Mouse (Mus musculus) liver, embryonic 13.5 days (tissue): ENCODE measurements around the gene Prkca. TPM values are rescaled to one million over a fixed set of nuclear protein-coding genes. Genes with fewer than 3 reads are reported as not detected.

Source experiments
- ATAC-seq: fragments of 200-750 bp; cut with Nextera tagmentation; 2 replicates; pipeline ENCODE4 v1.8.0; 2017; ENCODE audit warnings: low read depth, mild to moderate bottlenecking, moderate number of reproducible peaks, moderate library complexity
- DNase-seq: peaks from one replicate; pipeline ENCODE4 v3.0.0; 2022
- H3K27ac ChIP-seq: fragments of 300-500 bp; sonication (generic); 2 replicates; pipeline ENCODE4 v1.5.1; 2015; ENCODE audit warnings: moderate library complexity, mild to moderate bottlenecking, inconsistent platforms
- H3K27me3 ChIP-seq: fragments of 300-500 bp; sonication (generic); 2 replicates; pipeline ENCODE4 v1.6.1; 2015; ENCODE audit warnings: mild to moderate bottlenecking, inconsistent platforms
- H3K36me3 ChIP-seq: fragments of 300-500 bp; sonication (generic); 2 replicates; pipeline ENCODE4 v1.6.1; 2015; ENCODE audit warnings: mild to moderate bottlenecking, inconsistent platforms
- H3K4me1 ChIP-seq: fragments of 300-500 bp; sonication (generic); replicated peaks from 2 replicates; pipeline ENCODE4 v1.6.1; 2015; ENCODE audit warnings: inconsistent platforms
- H3K4me2 ChIP-seq: fragments of 300-500 bp; sonication (generic); 2 replicates; pipeline ENCODE4 v1.6.1; 2015; ENCODE audit warnings: inconsistent platforms, mild to moderate bottlenecking, moderate library complexity
- H3K4me3 ChIP-seq: fragments of 300-500 bp; sonication (generic); replicated peaks from 2 replicates; pipeline ENCODE4 v1.5.1; 2015; ENCODE audit warnings: mild to moderate bottlenecking, inconsistent platforms
- H3K9ac ChIP-seq: fragments of 300-500 bp; sonication (generic); 2 replicates; pipeline ENCODE4 v1.6.1; 2015; ENCODE audit warnings: mild to moderate bottlenecking, inconsistent platforms
- H3K9me3 ChIP-seq: fragments of 300-500 bp; sonication (generic); replicated peaks from 2 replicates; pipeline ENCODE4 v1.6.1; 2016; ENCODE audit warnings: inconsistent platforms
- WGBS: fragments of 180-500 bp; shearing (Covaris S2); methylation state at CpG from one replicate; pipeline ENCODE4 v1.1.7; 2015; ENCODE audit not compliant: insufficient replicate concordance; 5-methylcytosine and 5-hydroxymethylcytosine counted together
- polyA plus RNA-seq: library from polyadenylated mRNA; unstranded; fragments of >200 nt; fragmentation: Nextera tagmentation; extraction: Ambion mirVana; gene quantifications from 2 replicates; pipeline ENCODE4 v1.2.1, GENCODE M21; 2015

The Prkca gene
- polyA plus RNA-seq, 1 experiment from 2014 or later, result 1.9 TPM

DNA sequence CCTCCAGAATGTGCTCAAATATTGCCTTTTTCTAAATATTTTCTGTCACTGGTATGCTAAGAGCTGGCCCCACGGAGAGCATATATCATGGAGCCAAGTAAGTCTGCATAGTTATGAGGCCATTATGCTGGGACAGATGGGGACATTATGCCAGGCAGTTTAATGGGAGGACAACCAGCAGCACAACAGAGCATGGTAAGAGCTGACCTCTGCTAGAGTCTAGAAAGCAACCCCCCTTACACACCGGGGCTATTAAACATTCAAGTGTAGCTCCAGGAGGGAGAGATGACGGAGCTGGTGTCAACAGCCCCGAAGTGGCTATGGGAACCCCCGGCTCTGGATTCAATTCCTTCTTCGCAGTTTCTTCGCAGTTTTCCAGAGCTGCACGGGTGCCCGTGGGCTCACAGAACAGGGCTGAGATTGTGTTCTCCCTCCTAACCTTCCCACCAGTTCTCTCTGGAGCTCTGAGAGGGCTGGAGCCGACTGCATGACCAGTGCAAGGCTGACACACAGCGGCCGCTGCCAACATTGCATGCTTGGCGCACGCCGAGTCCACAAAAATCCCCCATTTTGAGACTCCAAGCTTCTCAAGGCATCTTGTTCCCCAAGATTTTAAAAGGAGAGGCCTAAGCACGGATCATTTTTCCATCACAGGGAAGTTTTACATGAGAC lies 361.4 kb downstream of the Prkca start:
- Histone ChIP-seq H3K27me3 (no peaks in the 10 kb centered on the region), H3K9me3 (no peaks in the 10 kb centered on the region), H3K4me3 (no peak overlapping the region), H3K4me2 (no peak overlapping the region), H3K36me3 (no peaks in the 10 kb centered on the region), H3K9ac (no peak overlapping the region), H3K27ac (no peak overlapping the region), H3K4me1 (peaks cover 26% of the 10 kb centered on the region)
- 49% methylated on average over 16 of the region's 16 CpGs for WGBS
- ATAC-seq (no peak), DNase-seq (no peak)

DNA sequence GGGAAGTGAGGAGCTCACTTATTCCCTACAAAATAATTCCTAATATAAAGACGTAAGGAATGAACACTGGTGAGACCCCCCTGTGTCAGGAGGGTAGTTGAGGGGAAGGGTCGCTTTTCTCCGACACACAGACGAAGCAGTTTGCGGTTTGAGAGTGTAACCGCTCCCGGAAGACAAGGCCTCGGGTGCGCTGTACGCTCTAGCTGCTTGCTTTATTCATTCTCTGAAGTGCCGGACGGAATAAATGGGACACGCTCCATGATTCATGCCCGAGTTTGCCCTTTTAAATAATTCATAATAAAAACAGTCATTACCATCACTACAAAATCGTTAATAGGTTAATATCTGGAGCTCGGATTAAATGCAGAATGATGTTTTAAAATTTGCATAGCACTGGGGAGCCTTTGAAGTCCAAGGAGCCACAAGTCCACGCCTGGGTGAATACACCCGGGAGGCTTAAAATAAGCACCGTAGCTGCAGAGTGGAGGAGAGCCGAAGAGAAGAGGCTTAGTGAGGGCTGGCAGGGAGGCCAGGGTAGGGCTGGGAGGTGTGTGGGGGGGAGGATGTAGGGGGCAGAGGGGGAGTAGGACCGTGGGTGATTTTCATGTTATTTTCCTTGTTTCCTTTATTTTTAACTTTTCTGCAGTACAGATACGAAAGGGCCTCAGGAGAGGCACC lies 364.1 kb downstream of the Prkca start:
- WGBS, result 74% methylated on average over 22 of the region's 22 CpGs
- ATAC-seq, result no peak
- no peak overlapping the region for H3K4me3 ChIP-seq
- no peak overlapping the region for H3K9ac ChIP-seq
- H3K9me3 ChIP-seq, result no peaks in the 10 kb centered on the region
- H3K27me3 ChIP-seq, result no peaks in the 10 kb centered on the region
- H3K4me1 ChIP-seq, result 0 out of 2 replicates have a peak, but pooled peaks cover 7% of the 10 kb centered on the region
- no peaks in the 10 kb centered on the region for H3K36me3 ChIP-seq
- no peak overlapping the region for H3K27ac ChIP-seq
- no peak for DNase-seq
- no peak overlapping the region for H3K4me2 ChIP-seq

DNA sequence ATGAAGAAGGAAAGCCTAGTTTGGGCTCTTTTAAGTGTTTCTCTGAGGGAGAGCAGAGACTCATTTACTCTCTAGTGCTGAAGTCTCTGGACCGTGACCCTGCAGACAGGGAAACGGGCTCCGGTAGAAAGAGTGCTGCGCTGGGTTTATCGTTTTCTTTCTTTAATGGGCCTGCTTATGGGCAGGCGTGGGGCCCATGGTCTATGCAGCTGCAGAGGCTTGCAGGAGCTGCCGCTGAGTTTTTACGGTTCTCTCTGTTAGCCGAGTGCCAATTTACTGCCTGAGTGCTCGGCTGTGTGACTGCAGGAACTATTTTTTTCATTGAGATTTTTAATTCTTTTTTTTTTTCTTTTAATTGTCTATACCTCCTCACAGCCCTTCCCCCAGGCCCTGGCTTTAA lies 373.8 kb downstream of the Prkca start:
- no peaks in the 10 kb centered on the region for H3K36me3 ChIP-seq
- peaks cover 3% of the 10 kb centered on the region; the same call in 1 of the 2 replicates for H3K4me1 ChIP-seq
- H3K9me3 ChIP-seq, result no peaks in the 10 kb centered on the region
- H3K27me3 ChIP-seq, result no peaks in the 10 kb centered on the region
- no peak overlapping the region for H3K4me3 ChIP-seq
- H3K4me2 ChIP-seq, result no peak overlapping the region
- no peak overlapping the region for H3K9ac ChIP-seq
- DNase-seq (no peak), ATAC-seq (no peak)
- WGBS, result 82% methylated on average over 10 of the region's 10 CpGs
- H3K27ac ChIP-seq, result no peak overlapping the region

DNA sequence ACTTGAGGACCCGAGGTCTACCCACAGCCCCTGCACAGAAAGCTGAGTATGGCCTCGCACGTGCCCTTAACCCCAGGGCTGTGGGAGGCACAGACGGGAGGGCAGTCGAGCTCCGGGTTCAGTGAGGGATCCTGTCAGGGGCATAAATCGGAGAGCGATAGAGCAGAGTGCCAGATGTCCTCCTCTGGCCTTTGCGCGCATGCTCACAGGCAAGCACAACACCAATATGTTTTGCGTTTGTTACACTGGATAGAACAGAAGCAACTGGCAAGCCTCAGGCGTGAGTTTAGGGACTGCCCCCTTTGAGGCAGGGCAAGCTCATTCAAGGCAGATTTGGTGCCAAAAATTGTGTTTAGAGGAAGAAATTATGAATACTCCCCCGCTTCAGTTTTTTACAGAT lies 375.6 kb downstream of the Prkca start:
- 74% methylated on average over 13 of the region's 13 CpGs for WGBS
- Histone ChIP-seq H3K27me3 (no peaks in the 10 kb centered on the region), H3K9ac (no peak overlapping the region), H3K36me3 (no peaks in the 10 kb centered on the region), H3K4me2 (no peak overlapping the region), H3K4me1 (peaks cover 3% of the 10 kb centered on the region; the same call in 1 of the 2 replicates), H3K4me3 (no peak overlapping the region), H3K27ac (no peak overlapping the region), H3K9me3 (no peaks in the 10 kb centered on the region)
- ATAC-seq (no peak), DNase-seq (no peak)

DNA sequence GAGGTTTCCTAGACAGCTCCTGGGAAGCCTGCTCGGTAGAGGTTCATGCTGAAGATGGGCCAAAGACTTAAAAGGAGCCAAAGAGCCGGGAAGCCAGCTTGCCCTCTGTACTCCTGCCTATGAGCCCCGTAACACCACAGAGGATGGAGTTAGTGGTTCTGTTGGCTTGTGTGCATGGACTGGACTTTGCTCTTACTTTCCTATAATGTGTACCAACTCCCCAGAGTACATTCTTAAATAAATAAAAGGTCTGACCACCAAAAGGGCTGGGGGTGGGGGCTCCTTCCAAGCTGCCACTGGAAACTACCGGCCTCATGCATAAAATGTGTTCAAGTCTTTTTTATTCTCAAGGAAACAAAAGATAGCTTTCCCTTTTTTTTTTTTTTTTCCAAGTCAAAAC lies 377.5 kb downstream of the Prkca start:
- H3K4me1 ChIP-seq, result peaks cover 3% of the 10 kb centered on the region; the same call in 1 of the 2 replicates
- no peaks in the 10 kb centered on the region for H3K27me3 ChIP-seq
- no peak overlapping the region for H3K4me2 ChIP-seq
- H3K9ac ChIP-seq, result no peak overlapping the region
- no peaks in the 10 kb centered on the region for H3K9me3 ChIP-seq
- no peaks in the 10 kb centered on the region for H3K36me3 ChIP-seq
- DNase-seq (no peak), ATAC-seq (peak; percentile 58)
- H3K4me3 ChIP-seq, result no peak overlapping the region
- WGBS, result 64% methylated on average over 4 of the region's 4 CpGs
- H3K27ac ChIP-seq, result no peak overlapping the region

DNA sequence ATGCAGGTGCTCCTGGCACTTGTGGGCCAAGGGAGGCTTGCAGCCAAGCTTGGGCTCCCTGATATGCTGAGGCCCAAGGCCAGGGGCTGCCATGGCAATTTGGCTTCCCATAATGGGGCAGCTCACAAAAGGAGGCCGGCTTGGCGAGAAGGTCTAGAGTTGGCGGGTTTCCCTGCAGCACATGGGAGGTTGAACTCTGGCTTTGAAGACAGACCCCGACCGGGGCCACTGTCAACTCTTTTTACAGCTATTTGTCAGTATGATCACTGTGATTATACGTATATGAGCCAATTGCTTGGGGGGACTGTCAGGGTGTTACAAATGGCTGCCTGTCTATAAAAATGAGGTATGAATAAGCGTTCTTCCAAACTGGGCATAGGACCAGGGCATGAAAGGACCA lies 378.3 kb downstream of the Prkca start:
- Histone ChIP-seq H3K4me1 (peaks cover 3% of the 10 kb centered on the region; the same call in 1 of the 2 replicates), H3K9ac (no peak overlapping the region), H3K4me3 (no peak overlapping the region), H3K27ac (no peak overlapping the region), H3K4me2 (no peak overlapping the region), H3K27me3 (no peaks in the 10 kb centered on the region), H3K36me3 (no peaks in the 10 kb centered on the region), H3K9me3 (no peaks in the 10 kb centered on the region)
- ATAC-seq, result no peak
- 83% methylated on average over 7 of the region's 7 CpGs for WGBS
- DNase-seq, result no peak

DNA sequence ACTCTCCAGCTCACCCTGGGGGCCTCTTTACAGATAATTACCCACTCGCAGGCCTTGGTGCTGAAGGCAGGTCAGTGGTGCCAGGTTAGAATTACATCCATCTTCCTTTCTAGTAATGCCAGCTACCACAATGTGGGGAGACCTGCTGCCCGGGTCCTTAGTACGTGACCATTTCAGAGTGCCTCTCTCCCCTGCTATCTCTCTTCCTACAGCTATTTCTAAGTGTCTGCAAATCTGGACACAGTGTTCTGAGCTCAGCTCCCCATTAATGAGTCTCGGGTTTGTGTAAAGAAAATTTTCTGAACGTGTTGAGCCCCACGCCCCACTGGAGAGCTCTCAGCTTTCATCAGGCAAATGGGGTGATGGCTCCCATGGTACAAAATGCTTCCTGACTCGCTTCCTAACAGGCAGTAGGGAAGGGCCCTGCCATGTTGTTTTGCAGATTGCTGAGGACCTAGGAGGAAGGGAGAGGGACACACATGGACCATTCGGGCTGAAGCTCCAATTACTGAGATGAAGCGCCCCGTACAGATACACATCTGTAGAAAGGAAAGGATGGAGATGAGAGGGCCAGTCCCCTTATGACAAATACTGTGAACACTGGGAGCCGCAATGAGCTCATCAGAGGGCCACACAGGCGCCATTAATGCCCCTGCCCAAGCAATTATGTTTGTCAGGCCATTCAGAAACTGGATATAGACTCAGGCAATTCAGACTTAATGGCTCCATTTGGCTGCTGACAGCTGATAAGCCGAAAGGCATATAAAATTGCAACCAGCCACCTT lies 386.0 kb downstream of the Prkca start:
- Histone ChIP-seq H3K4me3 (no peak overlapping the region), H3K36me3 (peaks cover 5% of the 10 kb centered on the region; the same call in 1 of the 2 replicates), H3K27me3 (no peaks in the 10 kb centered on the region), H3K9me3 (no peaks in the 10 kb centered on the region), H3K27ac (no peak overlapping the region), H3K4me2 (no peak overlapping the region), H3K9ac (no peak overlapping the region), H3K4me1 (no peaks in the 10 kb centered on the region)
- WGBS, result 70% methylated on average over 13 of the region's 13 CpGs
- ATAC-seq (no peak), DNase-seq (no peak)

DNA sequence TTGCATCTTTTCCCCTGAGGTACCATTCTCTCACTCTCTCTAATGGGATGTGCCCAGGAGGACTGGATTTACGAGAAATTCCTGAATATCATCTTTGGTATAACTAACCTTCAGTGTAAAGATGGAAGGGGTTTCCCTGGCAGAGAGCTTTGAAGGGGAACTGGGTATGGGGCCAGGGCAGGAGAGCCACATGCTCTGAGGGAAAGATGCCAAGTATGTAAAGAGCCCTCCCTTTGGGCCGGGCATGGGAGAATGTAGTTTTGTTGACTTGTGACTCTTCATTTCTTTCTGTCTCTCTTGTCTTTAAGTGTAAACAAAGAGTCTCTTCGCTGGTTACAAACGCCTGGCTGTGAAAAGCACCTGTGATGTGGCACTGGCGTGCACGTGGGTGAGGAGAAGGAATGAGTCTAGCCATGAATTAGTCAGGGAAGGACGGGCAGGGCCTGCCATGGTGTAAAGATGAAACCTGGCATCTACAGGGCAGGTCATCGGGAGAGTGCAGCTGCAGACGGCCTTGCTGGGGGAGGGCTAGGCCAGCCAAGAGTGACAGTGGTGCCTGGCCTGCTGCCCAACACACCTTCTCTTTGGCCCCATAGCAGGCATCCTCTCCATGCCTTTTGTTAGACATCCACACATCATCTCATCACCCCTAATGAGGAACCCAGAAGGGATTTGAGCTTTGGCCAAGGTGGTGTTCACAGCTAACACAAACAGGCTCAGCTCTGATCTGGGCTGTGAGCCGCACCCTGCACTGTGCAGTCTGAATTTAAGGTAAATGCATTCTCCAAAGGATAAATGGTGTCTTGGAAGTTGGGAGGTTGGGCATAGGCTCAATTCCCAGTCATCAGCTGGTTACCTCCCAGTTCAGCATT lies 388.3 kb downstream of the Prkca start:
- Histone ChIP-seq H3K9me3 (no peaks in the 10 kb centered on the region), H3K27ac (no peak overlapping the region), H3K4me2 (no peak overlapping the region), H3K4me3 (no peak overlapping the region), H3K36me3 (peaks cover 5% of the 10 kb centered on the region; the same call in 1 of the 2 replicates), H3K27me3 (no peaks in the 10 kb centered on the region), H3K9ac (no peak overlapping the region), H3K4me1 (no peaks in the 10 kb centered on the region)
- DNase-seq (no peak), ATAC-seq (no peak)
- WGBS, result 74% methylated on average over 10 of the region's 10 CpGs

DNA sequence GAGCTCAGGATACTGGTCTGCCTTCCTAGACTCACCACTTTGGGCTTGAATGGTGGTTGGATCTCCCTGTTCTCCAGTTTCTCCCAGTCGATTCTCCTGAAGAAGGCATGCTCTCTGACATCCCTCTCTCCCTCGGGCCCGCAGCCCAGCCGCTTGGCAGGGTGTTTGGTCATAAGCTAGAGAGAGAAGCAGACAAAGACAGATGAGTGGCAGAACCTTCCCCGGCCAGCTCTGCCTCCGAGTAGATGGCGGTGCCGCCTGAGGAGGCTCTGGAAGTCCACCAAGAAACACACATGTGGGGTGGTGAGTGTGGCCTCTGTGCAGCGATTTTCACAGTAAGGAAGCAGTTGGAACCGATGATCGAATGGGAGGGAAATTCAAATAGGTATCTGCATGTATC lies 392.3 kb downstream of the Prkca start:
- no peaks in the 10 kb centered on the region for H3K27me3 ChIP-seq
- H3K27ac ChIP-seq, result no peak overlapping the region
- H3K36me3 ChIP-seq, result no peaks in the 10 kb centered on the region
- H3K9ac ChIP-seq, result no peak overlapping the region
- no peaks in the 10 kb centered on the region for H3K9me3 ChIP-seq
- no peaks in the 10 kb centered on the region for H3K4me1 ChIP-seq
- 76% methylated on average over 11 of the region's 11 CpGs for WGBS
- ATAC-seq (no peak), DNase-seq (no peak)
- H3K4me2 ChIP-seq, result no peak overlapping the region
- no peak overlapping the region for H3K4me3 ChIP-seq

DNA sequence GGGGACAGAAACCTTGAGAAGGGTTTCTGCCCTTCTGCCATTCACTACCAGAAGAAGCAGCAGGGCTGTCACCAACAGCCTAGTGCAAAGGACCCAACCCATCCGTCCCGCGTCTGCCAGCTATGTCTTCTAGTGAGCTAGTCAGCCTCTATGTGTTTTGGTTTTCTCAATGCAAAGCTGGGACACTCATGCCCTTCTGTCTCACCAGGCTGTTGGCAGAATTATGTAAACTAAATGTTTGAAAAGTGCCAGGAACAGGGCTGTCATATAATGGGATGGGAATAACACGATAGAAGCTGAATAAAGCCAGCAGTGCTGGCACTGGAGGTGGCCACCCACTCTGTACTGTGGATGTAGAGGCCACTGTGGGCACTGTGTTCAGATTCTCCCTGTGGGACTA lies 393.1 kb downstream of the Prkca start:
- WGBS, result 87% methylated on average over 4 of the region's 4 CpGs

DNA sequence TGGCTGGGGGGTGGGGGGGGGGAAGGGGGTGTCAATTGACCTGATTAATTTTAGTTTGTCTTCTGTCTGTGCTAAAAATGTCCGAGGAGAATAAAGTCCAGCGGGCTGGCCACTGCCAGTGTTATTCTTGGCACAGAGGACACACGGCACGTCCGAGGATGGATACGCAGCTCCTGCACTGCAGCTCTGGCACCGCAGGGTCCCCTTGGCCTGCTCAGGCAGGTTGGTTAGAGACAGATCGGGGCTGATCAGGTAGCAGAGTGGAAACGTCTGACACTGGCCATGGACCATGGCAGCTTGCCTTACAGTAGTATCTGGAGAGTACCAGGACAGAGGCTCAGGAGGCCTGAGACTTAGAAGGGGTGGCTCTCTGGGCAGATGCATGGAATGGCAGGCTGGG lies 393.5 kb downstream of the Prkca start:
- H3K4me2 ChIP-seq, result no peak overlapping the region
- ATAC-seq, result no peak
- H3K36me3 ChIP-seq, result no peaks in the 10 kb centered on the region; the same call in 1 of the 2 replicates
- no peak overlapping the region for H3K9ac ChIP-seq
- no peaks in the 10 kb centered on the region for H3K27me3 ChIP-seq
- H3K27ac ChIP-seq, result no peak overlapping the region
- no peak for DNase-seq
- H3K4me3 ChIP-seq, result no peak overlapping the region
- no peaks in the 10 kb centered on the region for H3K4me1 ChIP-seq
- no peaks in the 10 kb centered on the region for H3K9me3 ChIP-seq
- 82% methylated on average over 9 of the region's 9 CpGs for WGBS

More for the DNA sequence above, 393.1 kb downstream of the Prkca start:
- Histone ChIP-seq H3K4me3 (no peak overlapping the region), H3K9me3 (no peaks in the 10 kb centered on the region), H3K4me1 (no peaks in the 10 kb centered on the region), H3K27ac (no peak overlapping the region), H3K9ac (no peak overlapping the region), H3K27me3 (no peaks in the 10 kb centered on the region), H3K36me3 (no peaks in the 10 kb centered on the region), H3K4me2 (no peak overlapping the region)
- no peak for ATAC-seq
- no peak for DNase-seq
